Mouse (Mus musculus) MEL (cell line): Measurements from ENCODE around the gene Naa15. TPM values are rescaled to one million over a fixed set of nuclear protein-coding genes. Genes with fewer than 3 reads are reported as not detected.

Experiments
- DNase-seq: peaks from one replicate; pipeline ENCODE4 v3.0.0; 2011; ENCODE audit warnings: low read depth, low spot score
- H3K27ac ChIP-seq: 2 replicates; pipeline ENCODE4 v1.5.1; 2012; ENCODE audit warnings: low read depth, mild to moderate bottlenecking, control low read depth, low read length, moderate library complexity; ENCODE audit not compliant: control insufficient read depth
- H3K27me3 ChIP-seq, 2 experiments: fragments of 150-350 bp in 1 of 2; sonication (generic) in 1 of 2; 2 replicates each; pipeline ENCODE4 v1.6.1; 2012; ENCODE audit warnings: low read length in 2 of 2, mild to moderate bottlenecking in 2 of 2, improper control_type of control experiment in 1 of 2, moderate library complexity in 1 of 2; ENCODE audit not compliant: insufficient read depth in 2 of 2, control insufficient read depth in 1 of 2
- H3K36me3 ChIP-seq, 2 experiments: 2 replicates each; pipeline ENCODE4 v1.6.1; 2012 to 2014; ENCODE audit warnings: low read length in 2 of 2, improper control_type of control experiment in 1 of 2, inconsistent platforms in 1 of 2, mild to moderate bottlenecking in 1 of 2; ENCODE audit not compliant: insufficient read depth in 2 of 2, control insufficient read depth in 1 of 2
- H3K4me1 ChIP-seq, 2 experiments: fragments of 150-350 bp in 1 of 2; sonication (generic) in 1 of 2; 2 replicates each; pipeline ENCODE4 v1.6.1; 2012; ENCODE audit warnings: low read length in 2 of 2, improper control_type of control experiment in 1 of 2, mild to moderate bottlenecking in 1 of 2; ENCODE audit not compliant: insufficient read depth in 2 of 2, control insufficient read depth in 1 of 2
- H3K4me3 ChIP-seq, 2 experiments: fragments of 150-350 bp in 1 of 2; sonication (generic) in 1 of 2; 2 replicates each; pipeline ENCODE4 v1.5.1; 2012; ENCODE audit warnings: low read depth in 2 of 2, low read length in 2 of 2, mild to moderate bottlenecking in 2 of 2, moderate library complexity in 2 of 2, control low read depth in 1 of 2, improper control_type of control experiment in 1 of 2; ENCODE audit not compliant: control insufficient read depth in 1 of 2, insufficient read depth in 1 of 2
- H3K79me2 ChIP-seq: 2 replicates; pipeline ENCODE4 v1.6.1; 2012; ENCODE audit warnings: mild to moderate bottlenecking, low read length, moderate library complexity; ENCODE audit not compliant: control insufficient read depth, poor library complexity, insufficient read depth
- H3K9ac ChIP-seq: 2 replicates; pipeline ENCODE4 v1.6.1; 2012; ENCODE audit warnings: low read depth, mild to moderate bottlenecking, control low read depth, low read length, moderate library complexity; ENCODE audit not compliant: control insufficient read depth, poor library complexity, severe bottlenecking
- H3K9me3 ChIP-seq: fragments of 150-350 bp; sonication (generic); replicated peaks from 2 replicates; pipeline ENCODE4 v1.6.1; 2012; ENCODE audit warnings: mild to moderate bottlenecking, low read length, improper control_type of control experiment, moderate library complexity; ENCODE audit not compliant: insufficient read depth
- BHLHE40 ChIP-seq: IDR thresholded peaks from 2 replicates; pipeline ENCODE4 v1.6.1; 2012; ENCODE audit warnings: low read depth, mild to moderate bottlenecking, inconsistent platforms, low read length, improper control_type of control experiment, borderline replicate concordance
- CHD2 ChIP-seq: IDR thresholded peaks from 2 replicates; pipeline ENCODE4 v1.6.1; 2011; ENCODE audit warnings: low read length, improper control_type of control experiment
- CTCF ChIP-seq, 3 experiments: IDR thresholded peaks in 2 of 3; conservative IDR thresholded peaks in 1 of 3; 2 replicates each; pipeline ENCODE4 v1.5.1; 2011 to 2012; ENCODE audit warnings: low read length in 3 of 3, low read depth in 2 of 3, mild to moderate bottlenecking in 2 of 3, improper control_type of control experiment in 1 of 3, inconsistent platforms in 1 of 3, mixed read lengths in 1 of 3, moderate library complexity in 1 of 3; ENCODE audit not compliant: control insufficient read depth in 1 of 3, insufficient read depth in 1 of 3, poor library complexity in 1 of 3, severe bottlenecking in 1 of 3
- E2F4 ChIP-seq: IDR thresholded peaks from 2 replicates; pipeline ENCODE4 v1.6.1; 2011; ENCODE audit warnings: low read depth, low read length, improper control_type of control experiment, borderline replicate concordance
- EP300 ChIP-seq, 2 experiments: IDR thresholded peaks; 2 replicates each; pipeline ENCODE4 v1.6.1; 2011; ENCODE audit warnings: improper control_type of control experiment in 2 of 2, low read length in 2 of 2, low read depth in 1 of 2, mild to moderate bottlenecking in 1 of 2
- ETS1 ChIP-seq: IDR thresholded peaks from 2 replicates; pipeline ENCODE4 v1.6.1; 2012; ENCODE audit warnings: low read depth, mild to moderate bottlenecking, inconsistent platforms, low read length, improper control_type of control experiment, moderate library complexity
- GABPA ChIP-seq: IDR thresholded peaks from 2 replicates; pipeline ENCODE4 v1.6.1; 2012; ENCODE audit warnings: low read depth, mild to moderate bottlenecking, inconsistent platforms, low read length, improper control_type of control experiment, moderate library complexity
- GATA1 ChIP-seq: IDR thresholded peaks from 2 replicates; pipeline ENCODE4 v1.6.1; 2011; ENCODE audit warnings: low read depth, low read length, improper control_type of control experiment
- HCFC1 ChIP-seq: IDR thresholded peaks from 2 replicates; pipeline ENCODE4 v1.6.1; 2012; ENCODE audit warnings: low read depth, mild to moderate bottlenecking, inconsistent platforms, low read length, improper control_type of control experiment, moderate library complexity
- JUND ChIP-seq: IDR thresholded peaks from 2 replicates; pipeline ENCODE4 v1.6.1; 2011; ENCODE audit warnings: low read depth, mild to moderate bottlenecking, improper control_type of control experiment, low read length
- KAT2A ChIP-seq: conservative IDR thresholded peaks from 2 replicates; pipeline ENCODE4 v1.6.1; 2012; ENCODE audit warnings: low read depth, low read length, improper control_type of control experiment, inconsistent platforms
- MAFK ChIP-seq: IDR thresholded peaks from 2 replicates; pipeline ENCODE4 v1.6.1; 2011; ENCODE audit warnings: low read depth, mild to moderate bottlenecking, low read length, improper control_type of control experiment, borderline replicate concordance
- MAX ChIP-seq: IDR thresholded peaks from 2 replicates; pipeline ENCODE4 v1.6.1; 2011; ENCODE audit warnings: low read length, improper control_type of control experiment
- MAZ ChIP-seq: IDR thresholded peaks from 2 replicates; pipeline ENCODE4 v1.6.1; 2012; ENCODE audit warnings: low read depth, mild to moderate bottlenecking, inconsistent platforms, low read length, improper control_type of control experiment
- MEF2A ChIP-seq: IDR thresholded peaks from 2 replicates; pipeline ENCODE4 v1.6.1; 2014; ENCODE audit warnings: low read depth, mild to moderate bottlenecking, inconsistent platforms, low read length, improper control_type of control experiment; ENCODE audit not compliant: poor library complexity, insufficient replicate concordance, severe bottlenecking; ENCODE audit errors: extremely low read depth
- MXI1 ChIP-seq: IDR thresholded peaks from 2 replicates; pipeline ENCODE4 v1.6.1; 2011; ENCODE audit warnings: mild to moderate bottlenecking, low read depth, low read length, improper control_type of control experiment
- MYB ChIP-seq: IDR thresholded peaks from 2 replicates; pipeline ENCODE4 v1.6.1; 2011; ENCODE audit warnings: mild to moderate bottlenecking, low read depth, low read length, improper control_type of control experiment
- MYC ChIP-seq: IDR thresholded peaks from 2 replicates; pipeline ENCODE4 v1.6.1; 2011; ENCODE audit warnings: low read depth, mild to moderate bottlenecking, low read length, improper control_type of control experiment, moderate library complexity
- NELFE ChIP-seq: IDR thresholded peaks from 2 replicates; pipeline ENCODE4 v1.6.1; 2011; ENCODE audit warnings: low read depth, low read length, improper control_type of control experiment
- NRF1 ChIP-seq: IDR thresholded peaks from 2 replicates; pipeline ENCODE4 v1.6.1; 2014; ENCODE audit warnings: low read depth, mild to moderate bottlenecking, inconsistent platforms, low read length, improper control_type of control experiment, moderate library complexity; ENCODE audit not compliant: poor library complexity, insufficient read depth, severe bottlenecking
- POLR2A ChIP-seq, 2 experiments: IDR thresholded peaks; 2 replicates each; pipeline ENCODE4 v1.6.1; 2011 to 2012; ENCODE audit warnings: low read length in 2 of 2, mild to moderate bottlenecking in 2 of 2, control low read depth in 1 of 2, improper control_type of control experiment in 1 of 2, low read depth in 1 of 2, moderate library complexity in 1 of 2; ENCODE audit not compliant: control insufficient read depth in 1 of 2, insufficient read depth in 1 of 2, poor library complexity in 1 of 2
- POLR2AphosphoS2 ChIP-seq: IDR thresholded peaks from 2 replicates; pipeline ENCODE4 v1.6.1; 2011; ENCODE audit warnings: low read length, improper control_type of control experiment
- POLR2AphosphoS5 ChIP-seq: IDR thresholded peaks from 2 replicates; pipeline ENCODE4 v1.6.1; 2012; ENCODE audit warnings: low read depth, borderline replicate concordance, mild to moderate bottlenecking, inconsistent platforms, low read length, moderate library complexity, mixed read lengths
- RAD21 ChIP-seq: IDR thresholded peaks from 2 replicates; pipeline ENCODE4 v1.6.1; 2011; ENCODE audit warnings: mild to moderate bottlenecking, low read depth, low read length, improper control_type of control experiment
- RCOR1 ChIP-seq: IDR thresholded peaks from 2 replicates; pipeline ENCODE4 v1.6.1; 2012; ENCODE audit warnings: low read depth, mild to moderate bottlenecking, inconsistent platforms, low read length, improper control_type of control experiment
- SIN3A ChIP-seq: IDR thresholded peaks from 2 replicates; pipeline ENCODE4 v1.6.1; 2012; ENCODE audit warnings: low read length, improper control_type of control experiment, inconsistent platforms
- SMC3 ChIP-seq: IDR thresholded peaks from 2 replicates; pipeline ENCODE4 v1.6.1; 2011; ENCODE audit warnings: low read depth, low read length, improper control_type of control experiment
- TAL1 ChIP-seq: IDR thresholded peaks from 2 replicates; pipeline ENCODE4 v1.6.1; 2012; ENCODE audit warnings: mild to moderate bottlenecking, inconsistent platforms, low read length, moderate library complexity, mixed read lengths
- TBP ChIP-seq: IDR thresholded peaks from 2 replicates; pipeline ENCODE4 v1.8.0; 2011; ENCODE audit warnings: low read depth, low read length, improper control_type of control experiment
- TCF12 ChIP-seq: IDR thresholded peaks from 2 replicates; pipeline ENCODE4 v1.6.1; 2014; ENCODE audit warnings: low read depth, mild to moderate bottlenecking, inconsistent platforms, low read length, improper control_type of control experiment, moderate library complexity
- UBTF ChIP-seq: IDR thresholded peaks from 2 replicates; pipeline ENCODE4 v1.6.1; 2012; ENCODE audit warnings: low read depth, mild to moderate bottlenecking, inconsistent platforms, low read length, improper control_type of control experiment, moderate library complexity, borderline replicate concordance; ENCODE audit not compliant: insufficient read depth
- USF1 ChIP-seq: IDR thresholded peaks from 2 replicates; pipeline ENCODE4 v1.6.1; 2014; ENCODE audit warnings: low read depth, mild to moderate bottlenecking, inconsistent platforms, low read length, improper control_type of control experiment, moderate library complexity
- USF2 ChIP-seq, 2 experiments: IDR thresholded peaks; 2 replicates each; pipeline ENCODE4 v1.6.1; 2011 to 2012; ENCODE audit warnings: improper control_type of control experiment in 2 of 2, low read length in 2 of 2, borderline replicate concordance in 1 of 2, inconsistent platforms in 1 of 2, low read depth in 1 of 2, mild to moderate bottlenecking in 1 of 2; ENCODE audit not compliant: insufficient read depth in 1 of 2
- ZKSCAN1 ChIP-seq: IDR thresholded peaks from 2 replicates; pipeline ENCODE4 v1.6.1; 2012; ENCODE audit warnings: low read depth, mild to moderate bottlenecking, inconsistent platforms, low read length, improper control_type of control experiment, moderate library complexity
- ZMIZ1 ChIP-seq: IDR thresholded peaks from 2 replicates; pipeline ENCODE4 v1.6.1; 2012; ENCODE audit warnings: low read depth, mild to moderate bottlenecking, inconsistent platforms, low read length, improper control_type of control experiment, moderate library complexity
- ZNF384 ChIP-seq: IDR thresholded peaks from 2 replicates; pipeline ENCODE4 v1.6.1; 2012; ENCODE audit warnings: low read depth, mild to moderate bottlenecking, inconsistent platforms, low read length, improper control_type of control experiment
- polyA plus RNA-seq, 2 experiments: library from polyadenylated mRNA; stranded (reverse) in 1 of 2; unstranded in 1 of 2; fragments of >175 nt in 1 of 2; fragments of >200 nt in 1 of 2; gene quantifications; 2 replicates each; pipeline versions ENCODE4 v1.2.1 to v1.2.4; 2012; ENCODE audit warnings: low replicate concordance in 2 of 2, low read depth in 1 of 2; ENCODE audit not compliant: insufficient read length in 2 of 2, insufficient read depth in 1 of 2, missing spikeins in 1 of 2
- total RNA-seq: library from RNA; depleted of rRNA; stranded (reverse); fragments of 300-350 nt; gene quantifications from 2 replicates; pipeline ENCODE4 v1.2.3, GENCODE M21; 2012

Gene Naa15
- total and polyA plus RNA-seq, 3 experiments = 36.6 to 558 (median 61.6) TPM

DNA sequence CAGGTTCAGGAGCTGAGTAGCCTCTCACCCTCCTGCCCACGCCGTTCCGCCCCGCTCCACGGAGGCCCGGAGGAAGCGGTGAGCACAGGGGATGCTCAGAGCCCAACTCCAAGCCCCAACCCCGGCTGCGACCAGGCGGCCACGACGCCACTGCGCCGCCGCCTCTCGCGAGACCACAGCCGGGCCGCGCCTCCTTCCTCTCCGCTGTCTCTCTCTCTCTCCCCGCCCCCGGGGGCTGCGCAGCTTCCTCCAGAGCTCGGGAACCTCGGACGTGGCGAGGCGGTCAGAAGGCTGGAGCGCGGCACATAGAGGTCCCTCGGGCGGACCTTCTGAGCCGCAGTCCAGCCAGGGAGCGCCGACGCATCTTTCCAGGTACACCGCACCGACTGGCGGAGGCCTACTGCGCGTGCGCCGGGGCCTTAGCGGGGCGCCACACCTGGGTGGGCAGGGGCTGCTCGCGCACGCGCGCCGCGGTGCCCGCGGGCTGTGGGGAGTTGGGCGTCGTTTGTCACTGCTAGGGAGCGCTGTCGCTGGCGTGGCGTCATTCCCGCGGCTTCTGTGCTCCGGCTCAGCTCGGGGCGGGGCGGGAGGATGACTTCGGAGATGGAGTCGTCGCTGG lies 68.9 kb downstream of the Naa15 start, which contains the start of gene Rab33b:
Gene Rab33b, plus strand, starts transcription at position 180 of the 619 bp plus-strand sequence.
- peak within 1 kb of the TSS; percentile 66 for H3K27ac ChIP-seq
- no peaks in the 10 kb centered on the region for H3K27me3 ChIP-seq
- peaks cover 6% of the 10 kb centered on the region for H3K79me2 ChIP-seq
- H3K9ac ChIP-seq = peak within 1 kb of the TSS; percentile 86
- H3K4me3 ChIP-seq = peak within 1 kb of the TSS; percentile 71 to 85
- H3K36me3 ChIP-seq = peaks cover 0 to 7% of the 10 kb centered on the region in 2 experiments; a peak in 2 of 4 replicates
- peaks cover 0 to 3% of the 10 kb centered on the region in 2 experiments; a peak in 1 of 4 replicates for H3K4me1 ChIP-seq
- no peaks in the 10 kb centered on the region for H3K9me3 ChIP-seq
- peak; percentile 98 for DNase-seq
- TF ChIP-seq RAD21 = no peak
- no peak; the same call in 1 of the 2 replicates for TF ChIP-seq TCF12
- TF ChIP-seq ZMIZ1 = peak; percentile 86; the same call in 1 of the 2 replicates
- no peak for TF ChIP-seq GABPA
- peak in 1 of 2 experiments; percentile 32; a peak in 2 of 4 replicates for TF ChIP-seq EP300 (IDR thresholded peaks at IDR 0.05; ENCODE audit: low read depth in 1 of 2, low read length in 2 of 2)
- TF ChIP-seq SMC3 = no peak
- TF ChIP-seq CHD2 = peak; percentile 95
- no peak for TF ChIP-seq USF2 (IDR thresholded peaks at IDR 0.05; ENCODE audit: borderline replicate concordance in 1 of 2, insufficient read depth in 1 of 2, low read depth in 1 of 2, low read length in 2 of 2)
- peak; percentile 86 for TF ChIP-seq POLR2AphosphoS2
- TF ChIP-seq HCFC1 = peak; percentile 92
- TF ChIP-seq MAFK = no peak
- no peak for TF ChIP-seq MAX
- no peak for TF ChIP-seq GATA1
- no peak; the same call in 1 of the 2 replicates for TF ChIP-seq KAT2A
- no peak for TF ChIP-seq MYB
- TF ChIP-seq CTCF (IDR thresholded peaks at IDR 0.05 in 2 of 3, conservative IDR thresholded peaks at IDR 0.05 in 1 of 3; ENCODE audit: control insufficient read depth in 1 of 3, insufficient read depth in 1 of 3, low read depth in 2 of 3, low read length in 3 of 3, poor library complexity in 1 of 3, severe bottlenecking in 1 of 3) = peak in 1 of 3 experiments; percentile 12; a peak in 1 of 6 replicates
- peak; percentile 71; the same call in 1 of the 2 replicates for TF ChIP-seq MXI1
- no peak for TF ChIP-seq MEF2A
- TF ChIP-seq USF1 = no peak
- peak; percentile 65; the same call in 1 of the 2 replicates for TF ChIP-seq POLR2AphosphoS5
- peak; percentile 97 to 99 for TF ChIP-seq POLR2A (IDR thresholded peaks at IDR 0.05; ENCODE audit: control insufficient read depth in 1 of 2, insufficient read depth in 1 of 2, low read depth in 1 of 2, low read length in 2 of 2, poor library complexity in 1 of 2)
- TF ChIP-seq MYC = peak; percentile 32; the same call in 1 of the 2 replicates
- TF ChIP-seq NELFE = peak; percentile 95
- peak; percentile 62; the same call in 1 of the 2 replicates for TF ChIP-seq RCOR1
- no peak for TF ChIP-seq BHLHE40
- TF ChIP-seq SIN3A = peak; percentile 53
- no peak for TF ChIP-seq ZKSCAN1
- TF ChIP-seq TBP = peak; percentile 45; the same call in 1 of the 2 replicates
- no peak; the same call in 1 of the 2 replicates for TF ChIP-seq E2F4
- TF ChIP-seq ETS1 = peak; percentile 38; the same call in 1 of the 2 replicates
- no peak for TF ChIP-seq UBTF
- no peak for TF ChIP-seq ZNF384
- no peak for TF ChIP-seq JUND
- TF ChIP-seq NRF1 = peak; percentile 95
- TF ChIP-seq MAZ = peak; percentile 68; the same call in 1 of the 2 replicates
- no peak for TF ChIP-seq TAL1
